Mouse (Mus musculus) embryonic facial prominence, embryonic 10.5 days (tissue): ENCODE results near the gene Poln. TPM values are rescaled to one million over a fixed set of nuclear protein-coding genes. Genes with fewer than 3 reads are reported as not detected.

ENCODE experiments used
- DNase-seq: peaks from one replicate; pipeline ENCODE4 v3.0.0-alpha.2; 2017; ENCODE audit warnings: low spot score
- H3K27ac ChIP-seq: fragments of 300-500 bp; sonication (generic); replicated peaks from 2 replicates; pipeline ENCODE4 v1.5.1; 2016; ENCODE audit warnings: mild to moderate bottlenecking
- H3K27me3 ChIP-seq: fragments of 300-500 bp; sonication (generic); replicated peaks from 2 replicates; pipeline ENCODE4 v1.6.1; 2016; ENCODE audit warnings: low read depth, mild to moderate bottlenecking; ENCODE audit not compliant: poor library complexity, severe bottlenecking
- H3K36me3 ChIP-seq: fragments of 300-500 bp; sonication (generic); replicated peaks from 2 replicates; pipeline ENCODE4 v1.6.1; 2016; ENCODE audit warnings: mild to moderate bottlenecking, moderate library complexity
- H3K4me1 ChIP-seq: fragments of 300-500 bp; sonication (generic); 2 replicates; pipeline ENCODE4 v1.6.1; 2016
- H3K4me3 ChIP-seq: fragments of 300-500 bp; sonication (generic); 2 replicates; pipeline ENCODE4 v1.5.1; 2016; ENCODE audit warnings: mild to moderate bottlenecking, moderate library complexity
- H3K9me3 ChIP-seq: fragments of 300-500 bp; sonication (generic); 2 replicates; pipeline ENCODE4 v1.6.1; 2016; ENCODE audit warnings: mild to moderate bottlenecking
- WGBS: fragments of 180-500 bp; shearing (Covaris S2); methylation state at CpG from one replicate; pipeline ENCODE4 v1.1.7; 2016; 5-methylcytosine and 5-hydroxymethylcytosine counted together
- polyA plus RNA-seq: library from polyadenylated mRNA; unstranded; fragments of >200 nt; fragmentation: Nextera tagmentation; extraction: Ambion mirVana; gene quantifications from 2 replicates; pipeline ENCODE4 v1.2.1, GENCODE M21; 2016

The Poln gene
- polyA plus RNA-seq, 1 experiment from 2014 or later, result 0.69 TPM

DNA sequence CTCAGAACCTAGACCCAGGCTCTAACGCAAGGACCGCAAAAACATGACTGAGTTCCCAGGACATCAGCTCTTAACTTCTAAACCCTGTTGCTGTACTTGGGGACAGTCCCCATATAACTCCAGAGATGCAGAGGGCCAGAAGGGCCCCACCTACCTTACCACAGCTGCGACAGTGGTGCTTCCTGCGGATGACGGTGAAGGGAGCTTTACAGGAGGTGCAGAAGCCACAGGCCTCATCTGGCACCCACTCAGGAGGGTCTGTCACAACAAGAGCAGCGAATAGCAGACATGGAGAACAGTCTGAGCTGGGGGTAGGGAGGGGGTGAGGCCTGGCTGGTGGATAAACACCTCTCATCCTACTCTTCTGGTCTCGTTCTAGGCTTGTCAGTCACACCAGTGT, 27.2 kb upstream of the Poln start:
- Histone ChIP-seq H3K9me3 (no peaks in the 10 kb centered on the region), H3K27ac (no peak overlapping the region), H3K4me1 (no peaks in the 10 kb centered on the region), H3K36me3 (no peaks in the 10 kb centered on the region), H3K27me3 (no peaks in the 10 kb centered on the region), H3K4me3 (no peak overlapping the region)
- 85% methylated on average over 7 of the region's 7 CpGs for WGBS
- no peak for DNase-seq

DNA sequence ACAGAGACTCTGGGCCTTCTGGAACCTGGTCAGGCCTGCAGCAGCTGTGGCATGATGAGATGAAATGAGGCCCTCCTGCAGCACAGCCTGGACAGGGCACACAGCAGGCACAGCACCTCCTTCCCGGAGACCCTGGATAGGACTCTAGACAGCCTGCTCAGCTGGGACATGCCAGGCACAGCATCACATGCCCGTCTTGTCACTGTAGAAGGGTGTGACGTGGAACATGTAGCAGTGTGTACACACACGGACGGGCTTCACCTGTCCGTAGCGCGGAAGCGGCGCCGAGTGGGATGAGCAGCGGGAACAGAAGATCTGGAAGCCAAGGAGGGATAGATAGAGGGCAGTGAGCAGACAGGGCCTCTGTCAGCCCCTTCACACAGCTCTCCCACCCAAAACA, 26.5 kb upstream of the Poln start:
- H3K27me3 ChIP-seq, result no peaks in the 10 kb centered on the region
- H3K4me3 ChIP-seq, result no peak overlapping the region
- no peaks in the 10 kb centered on the region for H3K9me3 ChIP-seq
- H3K27ac ChIP-seq, result no peak overlapping the region
- no peak for DNase-seq
- no peaks in the 10 kb centered on the region for H3K36me3 ChIP-seq
- 94% methylated on average over 12 of the region's 12 CpGs for WGBS
- no peaks in the 10 kb centered on the region for H3K4me1 ChIP-seq

DNA sequence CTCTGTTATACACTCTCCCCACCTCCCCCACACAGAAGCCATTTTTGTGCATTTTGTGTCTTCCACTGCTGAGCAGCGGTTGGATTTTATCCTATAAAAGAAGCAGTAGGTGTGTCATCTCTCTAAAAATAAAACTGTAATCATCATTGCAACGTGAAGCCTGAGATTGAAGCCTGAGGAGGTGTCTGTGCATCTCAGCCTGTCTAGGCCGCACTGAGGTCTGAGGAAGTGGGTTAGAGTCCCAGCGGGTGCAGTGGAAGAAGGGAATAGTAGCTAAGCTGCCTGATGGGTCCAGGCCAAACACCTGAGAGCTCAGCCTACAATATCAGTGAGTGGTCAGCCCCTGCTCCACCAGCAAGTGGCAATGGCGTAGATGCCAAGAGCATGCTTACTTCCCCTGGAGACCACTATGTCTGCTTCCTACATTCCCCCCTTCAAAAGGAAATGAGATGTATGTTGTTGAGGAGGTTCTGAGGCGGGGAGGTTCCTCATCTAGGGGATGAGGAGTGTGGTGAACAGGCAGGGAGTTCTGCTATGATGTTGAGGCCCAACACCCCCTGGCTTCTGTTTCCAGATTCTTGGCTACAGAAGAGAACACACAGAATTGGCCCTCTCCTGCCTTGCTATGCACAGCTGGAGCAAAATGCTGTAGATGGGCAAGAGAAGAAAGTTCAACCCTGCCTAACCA, 25.9 kb upstream of the Poln start:
- Histone ChIP-seq H3K27me3 (no peaks in the 10 kb centered on the region), H3K9me3 (no peaks in the 10 kb centered on the region), H3K4me3 (no peak overlapping the region), H3K36me3 (no peaks in the 10 kb centered on the region), H3K4me1 (0 out of 2 replicates have a peak, but pooled peaks cover 4% of the 10 kb centered on the region), H3K27ac (no peak overlapping the region)
- DNase-seq, result no peak
- WGBS, result 81% methylated on average over 6 of the region's 6 CpGs

DNA sequence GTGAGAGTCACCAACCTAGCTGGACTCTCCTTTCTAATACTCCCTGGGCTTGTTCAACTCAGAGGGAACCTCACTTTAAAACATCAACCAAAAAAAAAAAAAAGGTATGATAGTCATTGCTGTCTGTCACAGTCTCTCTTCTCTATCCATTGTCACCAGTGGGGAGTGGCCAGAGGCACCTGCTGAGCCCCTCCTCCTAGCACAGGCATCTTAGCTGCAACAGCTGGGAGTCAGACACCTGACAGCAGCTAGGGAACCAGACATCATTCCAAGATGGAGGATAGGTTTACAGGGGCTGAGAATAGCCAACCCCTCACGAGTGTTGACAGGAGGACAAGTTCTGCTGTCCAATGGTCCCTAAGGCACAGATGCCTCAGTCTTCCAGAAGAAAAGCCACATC, 25.2 kb upstream of the Poln start:
- H3K27ac ChIP-seq, result no peak overlapping the region
- 0 out of 2 replicates have a peak, but pooled peaks cover 6% of the 10 kb centered on the region for H3K4me1 ChIP-seq
- H3K27me3 ChIP-seq, result 0 out of 2 replicates have a peak, but pooled peaks cover 3% of the 10 kb centered on the region
- no peaks in the 10 kb centered on the region for H3K36me3 ChIP-seq
- 59% methylated on average over 1 of the region's 1 CpGs for WGBS
- no peaks in the 10 kb centered on the region for H3K9me3 ChIP-seq
- no peak for DNase-seq
- no peak overlapping the region for H3K4me3 ChIP-seq

DNA sequence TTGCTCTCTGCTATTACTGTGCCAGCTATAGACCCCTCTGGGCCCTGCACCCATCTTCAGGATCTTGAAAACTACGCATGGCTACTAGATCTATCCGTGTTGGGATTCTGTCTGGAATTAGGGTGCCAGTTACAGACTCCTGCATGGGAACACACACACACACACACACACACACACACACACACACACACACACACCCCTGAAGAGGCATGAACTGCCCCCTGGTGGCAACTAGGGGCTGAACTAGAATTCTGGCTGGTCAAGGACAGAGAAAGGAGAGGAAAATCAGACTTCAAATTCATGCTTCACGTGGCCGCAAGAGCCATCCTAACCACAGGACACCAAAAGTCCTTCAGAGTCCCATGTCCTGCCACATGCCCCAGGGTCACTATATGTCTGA, 22.6 kb upstream of the Poln start:
- H3K27me3 ChIP-seq, result 0 out of 2 replicates have a peak, but pooled peaks cover 10% of the 10 kb centered on the region
- DNase-seq, result peak; percentile 22
- H3K9me3 ChIP-seq, result no peaks in the 10 kb centered on the region
- H3K27ac ChIP-seq, result no peak overlapping the region
- no peak overlapping the region for H3K4me3 ChIP-seq
- WGBS, result 80% methylated on average over 4 of the region's 4 CpGs
- H3K4me1 ChIP-seq, result peaks cover 21% of the 10 kb centered on the region
- H3K36me3 ChIP-seq, result no peaks in the 10 kb centered on the region

DNA sequence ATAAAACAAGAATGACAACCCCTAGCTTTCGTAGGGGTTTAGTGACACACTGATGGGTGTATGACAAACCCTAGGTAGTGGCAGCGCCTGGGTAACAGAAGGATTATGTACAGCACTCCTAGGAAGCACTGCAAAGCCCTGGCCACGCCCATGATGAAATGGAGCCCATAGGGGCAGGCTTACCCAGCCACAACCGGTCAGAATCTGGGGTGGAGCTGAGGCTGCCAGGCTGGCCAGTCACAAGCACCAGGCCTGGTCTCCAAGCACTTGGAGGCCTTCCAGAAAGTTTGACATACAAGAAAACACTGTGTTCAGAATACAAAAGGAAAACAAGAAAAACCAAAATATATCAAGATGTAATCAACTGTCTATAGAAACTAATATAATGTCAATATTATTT, 21.8 kb upstream of the Poln start:
- Histone ChIP-seq H3K4me1 (peaks cover 29% of the 10 kb centered on the region), H3K27me3 (peaks cover 16% of the 10 kb centered on the region; the same call in 1 of the 2 replicates), H3K9me3 (no peaks in the 10 kb centered on the region), H3K36me3 (no peaks in the 10 kb centered on the region), H3K4me3 (no peak overlapping the region), H3K27ac (no peak overlapping the region)
- WGBS, result 51% methylated on average over 4 of the region's 4 CpGs
- no peak for DNase-seq

DNA sequence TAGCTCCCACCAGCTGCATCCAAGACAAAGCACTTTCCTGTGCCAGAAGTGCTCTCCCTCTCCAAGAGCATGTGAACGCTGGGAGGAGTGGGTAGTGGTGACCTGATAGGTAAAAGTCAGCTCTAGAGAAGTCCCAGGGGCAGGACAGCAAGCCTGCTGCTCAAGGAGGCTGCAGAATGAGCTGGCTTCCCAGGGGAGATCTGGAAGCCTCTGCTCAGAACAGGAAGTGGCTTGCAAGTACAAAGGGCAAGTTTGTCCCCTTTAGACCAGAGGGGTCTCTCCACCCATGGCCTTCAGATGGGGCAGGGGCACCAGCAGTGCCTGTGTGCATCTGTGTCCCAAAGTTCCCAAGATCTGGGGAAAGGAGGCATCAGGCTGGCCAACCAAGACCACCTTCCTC, 20.3 kb upstream of the Poln start:
- no peak for DNase-seq
- WGBS, result 62% methylated on average over 1 of the region's 1 CpGs

DNA sequence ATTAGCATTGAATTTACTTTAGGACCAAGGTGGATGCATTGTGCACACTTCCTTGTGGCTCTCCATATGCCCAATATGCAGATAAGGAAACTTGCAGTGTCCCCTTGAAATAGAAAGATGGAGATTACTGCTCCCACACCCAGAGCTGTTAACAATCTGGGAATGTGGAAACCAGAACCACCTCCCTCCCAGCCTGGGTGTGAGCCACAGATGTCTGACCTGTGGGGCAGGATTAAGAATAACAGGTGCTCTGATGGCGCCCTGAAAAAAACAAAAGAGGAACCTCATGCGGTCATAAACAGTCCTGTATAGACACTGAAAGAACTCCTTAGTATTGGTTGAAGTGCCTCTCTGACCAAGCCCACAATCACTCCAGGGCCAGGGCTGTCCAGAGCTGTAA, 19.6 kb upstream of the Poln start:
- no peak for DNase-seq
- H3K27me3 ChIP-seq, result peaks cover 16% of the 10 kb centered on the region; the same call in 1 of the 2 replicates
- 0 out of 2 replicates have a peak, but pooled peaks cover 1% of the 10 kb centered on the region for H3K36me3 ChIP-seq
- H3K4me3 ChIP-seq, result peak overlapping the region; percentile 95; the same call in 1 of the 2 replicates
- peaks cover 38% of the 10 kb centered on the region for H3K4me1 ChIP-seq
- H3K27ac ChIP-seq, result no peak overlapping the region
- H3K9me3 ChIP-seq, result no peaks in the 10 kb centered on the region
- WGBS, result 80% methylated on average over 2 of the region's 2 CpGs

More for the DNA sequence above, 20.3 kb upstream of the Poln start:
- Histone ChIP-seq H3K36me3 (no peaks in the 10 kb centered on the region), H3K9me3 (no peaks in the 10 kb centered on the region), H3K27ac (no peak overlapping the region), H3K4me3 (no peak overlapping the region), H3K27me3 (peaks cover 16% of the 10 kb centered on the region; the same call in 1 of the 2 replicates), H3K4me1 (peaks cover 38% of the 10 kb centered on the region)

DNA sequence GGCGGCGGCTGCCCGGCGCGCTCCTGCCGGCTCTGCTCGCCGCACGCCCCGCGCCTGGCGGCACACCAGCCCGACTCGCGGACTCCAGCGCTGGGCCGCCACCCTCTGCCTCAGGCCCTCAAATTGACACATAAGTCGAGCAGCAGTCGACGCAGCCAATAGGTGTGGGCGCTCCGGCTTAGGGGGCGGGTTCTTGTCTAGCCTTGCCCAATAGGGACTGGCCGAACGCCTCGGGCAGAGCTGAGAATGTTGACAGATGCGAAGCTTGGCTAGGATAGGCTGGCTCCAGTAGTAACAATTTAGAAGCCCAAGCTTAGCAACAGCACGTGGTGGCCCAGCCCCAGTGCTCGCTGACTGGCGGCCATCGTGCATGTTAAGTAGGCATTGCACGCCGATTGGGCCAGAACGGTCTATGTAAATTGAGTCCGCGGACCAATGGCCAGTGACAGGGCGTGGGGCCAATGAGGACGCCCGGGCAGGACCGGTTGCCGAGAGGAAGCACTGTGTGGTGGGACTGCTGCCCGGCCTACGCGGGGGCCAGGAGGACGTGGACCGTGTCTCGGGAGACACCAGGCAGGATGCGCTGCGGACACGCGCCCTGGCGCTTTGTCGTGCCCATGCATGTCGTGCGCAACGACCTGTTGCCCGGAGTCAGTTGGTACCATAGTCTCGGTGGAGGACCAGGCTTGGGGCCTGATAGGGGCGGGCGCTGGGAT, 18.5 kb upstream of the Poln start, which contains the start of gene Mxd4:
Gene Mxd4 (minus strand): TSS at position 120 of the 716 bp plus-strand sequence.
- H3K4me1 ChIP-seq, result peaks cover 48% of the 10 kb centered on the region
- peak within 1 kb of the TSS; percentile 95 for H3K4me3 ChIP-seq
- no peaks in the 10 kb centered on the region for H3K9me3 ChIP-seq
- DNase-seq, result peak; percentile 99
- H3K36me3 ChIP-seq, result peaks cover 12% of the 10 kb centered on the region; the same call in 1 of the 2 replicates
- H3K27me3 ChIP-seq, result peaks cover 16% of the 10 kb centered on the region; the same call in 1 of the 2 replicates
- peak within 1 kb of the TSS; percentile 89 for H3K27ac ChIP-seq
- WGBS, result under 1% methylated on average over 60 of the region's 60 CpGs

DNA sequence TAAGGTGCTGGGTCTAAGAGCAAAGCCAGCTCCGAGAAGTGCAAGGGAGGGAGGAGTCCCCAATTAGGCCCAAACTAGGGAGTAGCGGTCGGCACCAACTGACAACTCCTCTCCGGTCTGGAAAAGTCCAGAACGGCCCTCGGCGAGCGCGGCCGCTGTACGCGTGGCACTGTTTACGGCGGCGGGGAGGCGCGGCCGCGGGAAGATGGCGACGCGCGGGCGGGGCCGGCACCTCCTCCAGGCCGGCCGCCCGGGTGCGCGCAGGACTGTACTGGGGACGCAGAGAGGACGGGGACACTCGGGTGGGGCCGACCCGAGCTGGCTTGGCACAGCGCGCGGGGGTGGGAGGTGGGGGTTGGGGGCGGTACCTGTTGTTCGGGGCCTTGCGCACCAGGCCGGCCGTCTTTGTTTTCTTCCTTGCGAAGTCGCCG, 17.7 kb upstream of the Poln start:
- peak overlapping the region; percentile 89 for H3K27ac ChIP-seq
- H3K9me3 ChIP-seq, result no peaks in the 10 kb centered on the region
- peaks cover 16% of the 10 kb centered on the region; the same call in 1 of the 2 replicates for H3K27me3 ChIP-seq
- DNase-seq, result peak; percentile 63
- H3K4me1 ChIP-seq, result peaks cover 48% of the 10 kb centered on the region
- H3K4me3 ChIP-seq, result peak overlapping the region; percentile 95
- under 1% methylated on average over 46 of the region's 46 CpGs for WGBS
- peaks cover 20% of the 10 kb centered on the region for H3K36me3 ChIP-seq

DNA sequence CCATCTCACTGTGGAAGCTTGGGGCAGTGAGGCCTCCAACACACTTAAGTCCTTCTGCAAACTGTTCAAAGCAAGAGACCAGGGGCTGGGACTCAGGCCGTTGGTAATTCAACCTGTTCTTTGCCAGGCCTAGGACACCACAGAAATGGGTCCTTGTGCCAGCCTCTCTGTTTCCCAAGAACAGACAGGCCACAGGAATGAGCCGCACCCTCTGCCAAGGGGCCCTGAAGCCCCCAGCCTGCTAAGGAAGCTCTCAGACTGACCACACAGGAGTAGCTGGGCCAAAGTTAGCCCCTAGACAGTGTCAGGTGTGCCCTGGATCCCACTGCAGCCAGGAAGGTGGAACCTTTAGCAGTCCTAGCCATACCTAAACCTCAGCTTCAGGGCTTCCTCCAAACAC, 17.1 kb upstream of the Poln start:
- no peak for DNase-seq
- 71% methylated on average over 2 of the region's 2 CpGs for WGBS
- Histone ChIP-seq H3K27ac (peak overlapping the region; percentile 89; the same call in 1 of the 2 replicates), H3K36me3 (peaks cover 23% of the 10 kb centered on the region), H3K4me3 (peak overlapping the region; percentile 95), H3K4me1 (peaks cover 48% of the 10 kb centered on the region), H3K9me3 (no peaks in the 10 kb centered on the region), H3K27me3 (peaks cover 16% of the 10 kb centered on the region; the same call in 1 of the 2 replicates)

DNA sequence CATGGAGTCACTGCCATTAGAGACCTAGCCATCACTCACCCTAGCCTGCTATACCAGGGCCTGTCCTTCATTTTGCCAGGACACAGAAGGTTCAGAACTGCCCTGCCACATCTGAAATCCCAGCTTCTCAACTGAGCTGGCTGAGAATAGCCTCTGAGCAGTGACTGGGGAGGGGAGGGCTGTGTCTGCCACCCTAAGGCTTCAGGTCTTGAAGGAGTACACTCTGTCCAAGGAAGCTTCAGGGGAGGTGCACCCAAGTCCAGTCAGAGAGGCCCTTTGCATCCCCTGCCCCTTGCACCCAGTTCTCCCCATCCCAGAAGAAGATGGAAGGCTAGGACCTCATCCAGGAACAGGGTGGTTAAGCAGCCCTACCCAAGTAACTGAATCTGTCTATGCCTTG, 16.5 kb upstream of the Poln start:
- H3K36me3 ChIP-seq, result peaks cover 28% of the 10 kb centered on the region
- peak overlapping the region; percentile 95; the same call in 1 of the 2 replicates for H3K4me3 ChIP-seq
- peaks cover 48% of the 10 kb centered on the region for H3K4me1 ChIP-seq
- no peak overlapping the region for H3K27ac ChIP-seq
- no peaks in the 10 kb centered on the region for H3K9me3 ChIP-seq
- peaks cover 16% of the 10 kb centered on the region; the same call in 1 of the 2 replicates for H3K27me3 ChIP-seq
- DNase-seq, result no peak
